Mouse (Mus musculus): ENCODE measurements at regions not wholly inside any gene's neighbourhood (a gene's known extent, or its start where the extent isn't known, plus 50 kb on each side); places are given as distances from the start of the nearest gene placed in this dataset.

DNA sequence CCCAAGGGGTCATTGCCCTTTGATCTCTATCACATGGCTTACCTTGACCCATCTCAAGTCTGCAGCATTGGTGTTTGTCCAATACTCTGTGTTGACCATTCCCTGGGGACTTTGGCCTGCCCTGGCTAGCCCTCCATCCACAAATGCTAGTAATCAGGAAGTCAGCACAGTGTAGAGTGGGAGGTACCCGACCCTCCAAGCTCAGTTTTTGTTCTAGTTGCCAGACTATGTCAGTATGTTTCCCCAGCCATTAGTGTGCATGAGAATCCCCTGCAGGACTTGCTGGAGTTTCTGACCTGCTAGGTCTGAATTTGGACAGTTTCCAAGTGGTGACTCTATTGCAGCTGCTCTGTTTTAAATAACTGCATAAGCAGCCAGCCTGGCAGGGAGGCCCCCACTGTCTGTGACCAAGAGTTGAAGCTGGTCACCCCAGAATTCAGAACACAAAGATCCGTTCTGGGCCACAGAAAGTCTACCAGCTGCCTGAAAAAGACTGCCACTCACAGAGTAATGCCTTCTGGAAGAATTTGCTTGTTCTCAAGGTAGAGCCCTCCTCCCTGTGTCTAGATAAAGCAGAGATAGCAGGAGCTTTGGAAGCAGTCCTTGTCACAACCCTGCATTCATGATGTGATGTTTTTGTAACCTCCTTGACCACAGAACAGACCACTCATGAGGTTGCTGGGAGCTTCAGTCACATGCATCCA, 118.0 kb upstream of the Slc22a23 start:
- no peak for DNase-seq (ENCODE audit: low read depth, low spot score)

DNA sequence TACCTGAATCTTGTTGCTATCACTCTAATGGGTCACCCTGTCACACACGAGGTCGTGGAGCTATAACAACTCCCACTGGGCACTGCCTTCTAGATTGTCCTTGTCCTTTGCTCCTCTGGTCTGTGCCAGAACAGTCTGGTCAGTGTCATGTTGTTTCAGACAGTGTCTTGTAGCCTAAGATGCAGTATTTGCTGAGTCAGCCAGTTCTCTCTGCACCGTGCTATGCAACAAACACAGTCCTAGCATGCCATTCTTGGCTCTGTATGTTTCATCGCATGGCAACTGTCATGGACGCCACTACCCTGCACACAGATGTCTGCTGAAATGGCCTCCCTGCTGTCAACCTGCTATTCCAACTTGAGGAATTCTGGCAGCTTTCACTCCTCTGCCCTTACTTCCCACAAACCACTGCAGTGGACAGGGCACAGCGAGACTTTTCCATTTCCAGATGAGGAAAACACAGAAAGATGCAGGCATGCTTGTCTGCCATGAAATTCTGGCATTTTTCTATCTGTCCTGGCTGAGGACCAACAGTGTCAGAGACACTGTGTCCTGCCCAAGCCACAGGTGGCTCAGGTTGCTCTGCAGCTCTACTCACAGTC, 117.3 kb upstream of the Slc22a23 start:
- no peak for DNase-seq (ENCODE audit: low read depth, low spot score)

DNA sequence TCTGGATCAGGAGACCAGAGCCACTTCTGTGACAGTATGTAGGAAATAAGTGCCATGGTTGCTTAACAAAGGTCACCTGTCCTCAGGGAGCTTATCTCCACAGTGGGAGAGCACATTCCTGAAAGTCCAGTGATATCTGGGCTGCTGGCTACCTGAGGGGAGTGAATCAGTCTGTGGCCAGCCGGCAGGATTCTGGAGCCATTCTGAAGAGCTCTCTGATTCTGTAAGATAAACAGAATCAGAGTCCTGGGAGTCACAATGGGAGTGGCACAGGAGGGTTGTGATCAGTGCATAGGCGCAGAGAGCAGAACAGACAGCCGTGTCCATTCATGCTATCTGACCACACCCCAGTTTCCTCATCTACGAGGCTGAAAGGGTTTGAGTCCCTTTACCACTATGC, 116.0 kb upstream of the Slc22a23 start:
- no peak for DNase-seq (ENCODE audit: low read depth, low spot score)

DNA sequence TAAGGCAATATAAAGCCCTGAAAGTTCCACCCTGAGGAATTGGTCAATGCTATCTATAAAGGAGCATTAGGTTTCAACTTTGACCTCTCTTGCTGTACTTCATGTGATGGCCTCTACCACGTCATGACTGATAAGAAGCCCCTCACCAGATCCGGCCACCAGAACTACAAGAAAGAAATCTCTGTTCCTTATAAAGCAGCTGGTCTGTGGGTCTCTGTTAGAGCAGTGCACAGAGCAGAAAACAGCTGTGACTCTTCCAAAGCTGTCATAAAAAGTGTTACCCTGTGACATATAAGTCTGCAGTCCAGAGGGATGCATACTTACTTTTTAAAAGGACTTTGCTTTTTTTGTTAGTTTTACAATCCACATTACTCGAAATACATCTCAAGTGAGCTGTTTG, 111.1 kb upstream of the Slc22a23 start:
- DNase-seq (ENCODE audit: low read depth, low spot score), result no peak

DNA sequence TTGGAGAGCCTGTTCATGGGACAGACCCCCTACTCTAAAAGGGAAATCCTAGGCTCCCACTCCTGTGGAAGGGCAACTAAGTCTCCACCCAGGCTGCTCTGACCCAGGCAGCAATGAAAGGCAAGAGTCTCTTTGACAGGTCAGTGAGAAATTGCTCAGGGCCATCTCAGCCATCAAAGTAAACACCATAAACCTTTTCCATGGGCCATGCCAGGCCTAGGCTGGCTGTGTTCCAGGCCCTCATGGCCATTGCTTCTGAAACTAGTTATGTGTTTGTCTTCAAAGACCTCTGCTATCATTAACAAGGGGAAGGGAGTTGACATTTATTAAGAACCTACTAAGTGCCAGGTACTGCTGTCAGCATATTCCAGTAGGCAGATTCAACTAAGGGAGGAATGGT, 101.8 kb upstream of the Slc22a23 start:
- DNase-seq (ENCODE audit: low read depth, low spot score), result no peak

DNA sequence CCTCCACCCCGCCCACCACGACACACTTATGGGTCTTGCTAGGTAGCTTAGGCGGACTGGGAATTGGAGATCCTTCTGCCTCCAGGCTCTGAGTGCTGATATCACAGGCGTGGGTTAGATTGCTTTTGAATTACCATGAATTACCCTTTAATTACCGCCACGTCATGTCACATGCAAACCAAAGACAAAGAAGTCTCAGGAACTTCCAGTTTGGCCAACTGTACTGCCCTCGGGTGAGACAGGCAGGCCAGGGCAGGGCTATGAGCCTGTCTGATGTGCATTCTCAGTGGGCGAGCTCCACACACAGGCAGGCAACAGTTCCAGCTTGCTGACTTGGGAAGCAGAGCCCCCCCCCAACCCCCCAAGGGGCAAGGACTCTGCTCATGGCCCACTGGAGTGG, 101.3 kb upstream of the Slc22a23 start:
- DNase-seq (ENCODE audit: low read depth, low spot score), result no peak

- no peak for DNase-seq (ENCODE audit: low read depth, low spot score)
Observed at GRCm38 (mm10) chr13:34441347-34441746, 96.4 kb upstream of the Slc22a23 start.

DNA sequence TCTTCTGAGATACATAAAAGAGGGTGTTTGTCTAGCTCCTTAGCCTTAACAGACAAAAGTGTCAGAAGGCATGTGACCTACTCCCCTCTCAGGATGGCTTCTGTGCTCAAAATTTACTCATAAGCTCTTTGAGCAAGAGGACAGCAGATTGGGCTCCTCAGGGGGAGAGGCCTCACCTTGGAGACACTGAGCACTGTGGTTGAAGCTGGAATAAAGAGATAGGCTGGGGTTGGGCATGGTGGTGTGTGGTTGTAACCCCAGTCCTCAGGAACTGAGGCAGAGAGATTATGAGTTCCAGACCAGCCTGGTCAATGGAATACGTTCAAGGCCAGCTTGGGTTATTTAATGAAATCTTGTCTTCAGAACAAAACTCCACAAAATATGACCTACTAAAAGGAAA, 82.5 kb upstream of the Slc22a23 start:
- DNase-seq (ENCODE audit: low read depth, low spot score), result no peak

GRCm38 (mm10) chr13:34424921-34425320, 79.9 kb upstream of the Slc22a23 start:
- no peak for DNase-seq (ENCODE audit: low read depth, low spot score)

DNA sequence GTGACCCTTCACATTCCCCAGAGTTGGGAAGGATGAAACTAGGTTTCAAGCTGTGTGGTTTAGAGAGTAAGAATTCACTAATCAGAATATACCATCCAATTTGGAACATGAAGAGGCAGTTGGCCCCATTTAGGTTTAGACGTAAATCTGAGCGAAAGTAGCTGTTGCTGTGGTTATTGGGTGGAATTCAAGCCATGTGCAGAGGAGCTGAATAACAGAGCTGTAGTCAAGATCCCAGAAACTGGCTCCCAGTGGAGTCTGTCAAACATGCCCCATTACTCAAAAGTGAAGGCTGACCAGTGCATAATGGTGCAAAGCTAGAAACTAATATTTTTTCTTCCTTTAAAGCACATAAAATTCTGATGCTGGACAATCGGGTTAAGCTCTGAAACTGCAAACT, 76.7 kb upstream of the Slc22a23 start:
- no peak for DNase-seq (ENCODE audit: low read depth, low spot score)

GRCm38 (mm10) chr13:34420341-34421156, 75.6 kb upstream of the Slc22a23 start:
- DNase-seq (ENCODE audit: low read depth, low spot score), result no peak

DNA sequence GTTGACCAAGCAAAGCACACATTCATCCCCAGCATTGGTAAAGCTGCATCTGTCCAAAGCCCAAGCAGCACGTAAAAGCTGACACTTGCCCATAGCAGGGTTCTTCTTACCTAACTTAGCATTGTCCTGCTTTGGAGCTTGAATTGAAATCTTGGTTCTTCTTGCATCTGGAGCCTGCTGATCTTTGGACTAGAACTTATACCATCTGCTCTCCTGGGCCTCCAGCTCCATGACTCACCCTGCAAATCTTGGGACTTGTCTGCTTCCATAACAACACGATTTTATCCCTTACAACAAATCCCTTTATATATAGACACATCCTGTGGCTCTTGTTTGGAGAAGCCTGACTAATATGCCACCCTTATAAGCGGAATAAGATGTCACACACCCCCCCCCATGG, 74.1 kb upstream of the Slc22a23 start:
- DNase-seq (ENCODE audit: low read depth, low spot score), result no peak

DNA sequence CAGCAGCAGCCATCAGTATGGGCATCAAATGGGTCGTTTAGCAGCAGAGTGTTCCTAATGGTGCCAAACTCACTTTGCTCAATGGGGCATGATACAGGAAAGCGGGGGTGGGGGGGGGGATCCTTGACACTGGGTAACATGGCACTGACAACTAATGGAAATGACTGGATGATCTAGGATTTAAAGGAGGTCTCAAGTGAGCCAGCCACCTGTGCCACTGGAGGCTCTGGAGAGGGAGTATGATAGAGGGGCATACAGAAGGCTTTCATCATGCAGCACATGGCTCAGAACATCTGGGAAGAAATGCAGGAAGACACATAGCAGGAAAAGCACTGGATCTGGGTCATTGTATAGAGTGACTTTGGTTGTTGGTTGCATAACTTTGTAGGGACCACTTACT, 71.6 kb upstream of the Slc22a23 start:
- DNase-seq (ENCODE audit: low read depth, low spot score), result no peak

DNA sequence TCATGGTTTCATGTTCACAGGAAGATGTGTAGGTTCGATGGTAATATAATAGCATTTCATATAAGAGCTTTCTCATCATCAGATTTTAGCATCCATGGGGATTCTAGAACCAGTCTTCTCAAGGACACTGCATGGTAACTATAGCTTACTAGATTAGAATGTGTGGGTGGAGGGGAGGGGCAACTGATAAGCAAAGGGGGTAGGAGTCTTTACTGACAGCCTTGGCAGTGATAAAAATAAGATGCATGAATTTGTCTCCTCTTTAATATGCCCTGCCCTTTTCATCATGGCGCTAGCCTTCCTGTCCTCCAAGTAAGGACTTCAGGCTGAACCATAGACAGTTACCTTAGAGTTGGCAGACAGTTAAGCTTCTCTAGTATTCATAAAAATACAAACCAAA, 69.6 kb upstream of the Slc22a23 start:
- DNase-seq (ENCODE audit: low read depth, low spot score), result no peak

GRCm38 (mm10) chr13:34408669-34409055, 63.7 kb upstream of the Slc22a23 start:
- DNase-seq (ENCODE audit: low read depth, low spot score), result no peak

GRCm38 (mm10) chr13:34408007-34408668, 63.2 kb upstream of the Slc22a23 start:
- DNase-seq (ENCODE audit: low read depth, low spot score), result peak; percentile 66

DNA sequence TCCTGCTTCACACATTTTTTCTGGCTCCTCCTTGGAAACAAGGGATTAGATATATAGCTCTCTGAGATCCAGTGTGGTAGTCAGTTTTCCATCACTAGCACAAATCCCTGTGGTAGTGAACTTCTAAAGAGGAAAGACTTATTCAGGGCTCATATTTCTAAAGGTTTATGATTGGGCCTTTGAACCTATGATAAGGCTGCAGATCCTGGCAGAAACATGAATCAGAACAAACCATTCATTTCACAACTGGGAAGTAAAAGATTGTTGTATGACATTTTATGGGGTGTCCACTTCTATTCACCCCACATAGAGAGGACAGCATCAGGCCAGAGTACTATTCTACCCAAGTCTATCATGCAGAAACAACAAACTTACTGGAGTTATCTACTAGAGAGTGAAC, 61.3 kb upstream of the Slc22a23 start:
- DNase-seq (ENCODE audit: low read depth, low spot score), result no peak

GRCm38 (mm10) chr13:34402631-34403030, 57.6 kb upstream of the Slc22a23 start:
- no peak for DNase-seq (ENCODE audit: low read depth, low spot score)

DNA sequence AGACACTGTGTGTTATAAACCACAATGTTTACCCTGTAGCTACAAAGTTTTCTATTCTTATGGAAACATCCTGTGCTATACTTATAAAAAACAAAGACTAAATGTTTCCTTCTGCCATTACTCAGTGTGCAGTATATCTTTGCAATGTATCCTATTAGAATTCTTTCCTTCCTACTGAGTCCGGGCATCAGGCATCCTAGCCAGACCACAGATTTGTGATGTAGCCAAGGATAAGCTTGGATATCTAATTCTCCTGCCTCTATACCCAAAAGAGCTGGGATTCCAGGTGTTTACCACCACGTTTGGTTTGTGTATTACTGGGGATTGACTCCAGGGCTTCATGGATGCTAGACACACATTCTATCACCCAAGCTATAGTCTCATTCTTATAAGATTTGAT, 56.0 kb upstream of the Slc22a23 start:
- DNase-seq (ENCODE audit: low read depth, low spot score), result no peak

DNA sequence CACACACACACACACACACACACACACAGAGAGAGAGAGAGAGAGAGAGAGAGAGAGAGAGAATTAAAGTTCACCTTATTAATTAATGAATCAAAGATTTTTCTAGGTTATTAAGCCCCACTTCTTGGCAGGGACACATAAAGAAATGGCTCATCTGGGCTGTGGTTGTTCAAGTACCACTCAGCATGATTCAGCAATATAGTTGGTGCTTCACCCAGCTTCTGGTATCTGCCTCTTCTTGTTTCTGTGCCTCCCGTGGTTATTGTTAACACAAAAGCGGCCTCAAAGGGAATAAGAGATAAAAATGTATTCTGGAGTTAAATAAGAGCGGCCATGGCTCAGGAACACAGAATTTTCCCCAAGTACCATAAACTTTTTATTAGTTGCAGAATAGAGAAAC, 53.9 kb upstream of the Slc22a23 start:
- DNase-seq (ENCODE audit: low read depth, low spot score), result no peak

- DNase-seq (ENCODE audit: low read depth, low spot score), result no peak
Observed at GRCm38 (mm10) chr13:34398061-34398787, 53.2 kb upstream of the Slc22a23 start.

DNA sequence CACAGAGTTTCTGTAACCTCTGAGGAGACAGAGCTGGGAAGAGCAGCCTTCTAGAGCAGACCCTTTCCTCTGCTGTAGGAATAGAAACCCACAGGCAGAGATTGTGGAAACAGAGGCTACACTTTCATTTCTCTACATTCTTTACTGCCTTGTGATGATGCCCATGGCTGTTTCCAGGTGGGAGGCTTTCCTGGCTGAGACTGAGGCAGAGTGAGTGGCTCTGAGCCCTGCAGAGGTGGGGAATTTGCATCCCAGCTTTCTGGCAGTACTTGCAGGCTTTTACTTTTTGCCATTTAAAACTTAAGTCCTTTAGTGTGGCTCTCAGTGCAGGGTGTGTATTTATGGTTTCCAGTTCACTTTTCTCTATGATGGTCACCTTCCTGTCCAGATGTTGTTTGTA, 50.5 kb upstream of the Slc22a23 start:
- no peak for DNase-seq (ENCODE audit: low read depth, low spot score)
